Mouse (Mus musculus) gastrocnemius, postnatal 10 days (tissue): ENCODE data around the gene Plcb1. TPM values are rescaled to one million over a fixed set of nuclear protein-coding genes. Genes with fewer than 3 reads are reported as not detected.

ENCODE experiments used
- DNase-seq: peaks from one replicate; pipeline ENCODE4 v3.0.0; 2021; ENCODE audit warnings: mixed read lengths
- long read RNA-seq, 2 experiments: library from polyadenylated mRNA; stranded (forward); transcript quantifications; one replicate each; pipeline ENCODE4 v2.0.0; 2021
- total RNA-seq, 2 experiments: library from RNA; stranded (reverse); gene quantifications; 2 replicates each; pipeline ENCODE4 v1.2.3; 2021

The Plcb1 gene
- 1 to 10 TPM; 3.1 to 5.6 TPM for total RNA-seq
- long read RNA-seq, experiment 1, partial matches to known transcripts, result 3 of 4 reads
- long read RNA-seq, experiment 1, other reads (novel, unspliced or antisense), result 1 of 4 reads
- long read RNA-seq, experiment 2, partial matches to known transcripts, result 0 of 1 reads
- long read RNA-seq, experiment 2, other reads (novel, unspliced or antisense), result 1 of 1 reads

GRCm38 (mm10) chr2:134785970-134786855 is at the start of gene Plcb1:
TSS of gene Plcb1 (plus strand) at chr2:134786067.
- DNase-seq, result peak; percentile 81

DNA sequence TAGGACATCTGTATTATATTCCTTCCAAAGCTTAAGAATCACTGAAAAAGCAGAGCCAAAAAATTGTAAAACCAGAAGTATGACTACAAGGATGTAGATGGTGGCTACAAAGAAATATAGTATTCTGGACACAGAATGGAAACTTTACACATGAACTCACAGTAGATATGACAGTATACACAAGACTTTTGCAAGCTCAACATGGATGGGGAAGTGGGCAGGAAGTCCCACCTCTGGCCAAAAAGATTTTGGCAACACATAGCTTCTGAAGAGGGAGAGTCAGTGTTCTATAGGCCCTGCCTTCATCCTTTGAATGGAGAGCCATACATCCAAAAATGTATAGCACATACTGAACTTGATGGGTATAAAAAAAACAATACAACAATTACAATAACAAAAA is 30.3 kb upstream of the Plcb1 start:
- DNase-seq, result no peak

- no peak for DNase-seq
These were observed 29.8 kb upstream of the Plcb1 start for GRCm38 (mm10) chr2:134756086-134756485.

- no peak for DNase-seq
These were observed 24.8 kb upstream of the Plcb1 start for GRCm38 (mm10) chr2:134761029-134761428.

- no peak for DNase-seq
These were observed 22.4 kb upstream of the Plcb1 start for GRCm38 (mm10) chr2:134763406-134763990.

DNA sequence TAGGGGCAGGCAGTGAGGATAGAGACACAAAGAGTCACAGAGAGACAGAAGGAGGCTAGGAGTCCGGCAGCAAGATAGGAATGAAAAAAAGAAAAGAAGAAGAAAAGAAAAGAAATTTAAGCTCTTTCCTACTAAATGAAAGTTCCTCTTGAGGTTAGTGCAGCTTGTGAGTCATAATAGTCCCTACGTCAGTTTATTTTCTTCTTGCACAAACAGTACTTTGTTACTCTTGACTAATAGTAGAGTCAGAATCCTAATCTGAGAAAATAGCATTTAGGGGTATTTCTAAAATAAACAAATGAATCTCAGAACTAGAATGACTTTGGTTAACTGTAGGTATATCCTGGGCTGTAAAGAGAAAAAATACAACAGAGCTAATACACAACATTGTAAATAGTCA is 21.4 kb upstream of the Plcb1 start:
- DNase-seq, result no peak

GRCm38 (mm10) chr2:134779826-134780225 is 6.0 kb upstream of the Plcb1 start:
- no peak for DNase-seq

GRCm38 (mm10) chr2:134780316-134780715 is 5.6 kb upstream of the Plcb1 start:
- no peak for DNase-seq

DNA sequence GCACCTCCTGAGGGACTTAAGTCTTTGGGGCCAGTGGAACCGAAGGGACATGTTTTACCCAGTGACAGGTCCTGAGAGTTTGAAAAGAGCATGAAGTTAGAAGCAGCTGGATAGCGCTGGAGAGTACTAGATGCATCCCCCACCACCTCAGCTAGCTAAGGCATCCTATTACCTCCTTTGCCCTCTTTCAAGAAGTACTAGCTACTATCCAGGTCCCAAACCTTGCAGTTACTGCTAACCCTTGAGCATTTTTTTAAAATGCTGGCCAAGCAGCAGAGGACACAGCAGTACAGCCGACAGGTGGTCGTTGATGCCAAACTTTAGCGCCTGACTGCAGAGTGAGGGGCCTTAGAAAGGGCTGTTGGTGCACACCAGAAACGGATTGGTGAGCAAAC is 986 bp downstream of the Plcb1 start:
- no peak for DNase-seq

DNA sequence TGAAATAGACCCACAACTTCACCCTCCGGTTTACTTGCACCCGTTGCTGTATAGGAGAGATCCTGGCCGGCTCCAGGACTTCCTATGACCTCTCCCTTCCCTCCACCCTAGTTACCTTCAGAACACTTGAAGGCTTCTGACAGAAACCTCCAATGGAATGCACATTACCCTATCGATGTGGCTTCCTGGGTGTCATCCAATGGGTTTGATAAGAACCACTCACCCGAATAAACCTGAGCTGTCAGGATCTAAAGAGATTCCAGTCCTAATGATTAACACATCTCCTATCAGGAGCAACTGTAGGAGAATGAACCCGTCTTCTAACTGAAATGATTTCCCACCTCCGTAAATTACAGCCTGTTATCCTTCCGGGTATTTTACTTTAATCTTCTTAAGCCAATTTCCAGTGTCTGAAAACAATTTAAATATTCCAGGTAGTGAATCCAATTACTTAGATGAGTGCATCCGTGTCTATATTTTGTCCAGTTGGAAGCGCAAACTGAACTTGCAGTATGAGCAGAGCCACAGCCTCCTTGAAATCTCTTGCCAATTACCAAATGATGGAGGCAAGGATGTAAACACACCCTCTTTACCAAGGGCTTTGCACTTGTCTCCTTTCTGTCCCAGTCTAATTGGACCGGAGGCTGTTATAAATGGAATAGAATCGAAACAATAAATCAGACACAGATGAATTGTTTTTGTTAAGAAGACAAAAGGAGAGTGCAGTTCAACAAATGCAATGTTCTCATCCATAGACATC is 1.6 kb downstream of the Plcb1 start:
- DNase-seq, result no peak

DNA sequence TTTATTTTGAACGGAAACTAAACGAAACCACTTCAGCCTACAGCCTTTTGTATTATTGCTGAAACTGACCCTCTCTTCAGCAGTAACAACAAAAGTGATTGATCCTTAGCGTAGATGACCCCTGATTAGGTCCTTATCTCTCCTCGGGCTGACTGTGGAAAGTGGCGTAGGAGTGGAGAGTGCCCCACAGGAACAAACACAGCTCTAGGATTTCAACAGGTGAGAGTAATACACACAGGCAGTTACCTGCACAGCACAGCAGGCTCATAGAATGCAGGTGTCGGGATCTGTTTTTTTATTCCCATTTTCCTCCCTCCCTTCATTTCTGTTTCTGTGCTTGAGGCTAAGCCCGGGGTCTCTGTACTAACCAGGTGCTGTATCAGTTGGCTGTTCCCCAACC is 7.1 kb downstream of the Plcb1 start:
- no peak for DNase-seq

DNA sequence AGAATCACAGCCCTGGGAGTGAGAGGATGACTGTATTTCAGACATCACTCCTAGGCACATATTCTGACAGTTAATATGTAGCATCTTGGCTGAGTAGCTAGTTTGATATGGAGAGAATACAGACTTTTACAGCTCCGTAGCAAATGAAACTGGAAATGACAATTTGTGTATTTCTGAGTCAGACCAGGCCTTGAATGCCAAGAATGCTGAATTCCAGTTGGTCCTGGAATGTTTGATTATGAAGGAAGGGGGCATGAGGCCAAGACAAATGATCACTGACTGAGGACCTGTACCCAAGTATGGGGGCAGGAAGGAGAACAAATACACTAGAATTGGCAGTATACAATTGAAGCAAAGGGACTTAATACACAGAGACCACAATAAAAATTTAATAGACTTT is 14.4 kb downstream of the Plcb1 start:
- no peak for DNase-seq

- DNase-seq, result peak; percentile 8
These were observed 30.5 kb downstream of the Plcb1 start for GRCm38 (mm10) chr2:134816383-134816782.

DNA sequence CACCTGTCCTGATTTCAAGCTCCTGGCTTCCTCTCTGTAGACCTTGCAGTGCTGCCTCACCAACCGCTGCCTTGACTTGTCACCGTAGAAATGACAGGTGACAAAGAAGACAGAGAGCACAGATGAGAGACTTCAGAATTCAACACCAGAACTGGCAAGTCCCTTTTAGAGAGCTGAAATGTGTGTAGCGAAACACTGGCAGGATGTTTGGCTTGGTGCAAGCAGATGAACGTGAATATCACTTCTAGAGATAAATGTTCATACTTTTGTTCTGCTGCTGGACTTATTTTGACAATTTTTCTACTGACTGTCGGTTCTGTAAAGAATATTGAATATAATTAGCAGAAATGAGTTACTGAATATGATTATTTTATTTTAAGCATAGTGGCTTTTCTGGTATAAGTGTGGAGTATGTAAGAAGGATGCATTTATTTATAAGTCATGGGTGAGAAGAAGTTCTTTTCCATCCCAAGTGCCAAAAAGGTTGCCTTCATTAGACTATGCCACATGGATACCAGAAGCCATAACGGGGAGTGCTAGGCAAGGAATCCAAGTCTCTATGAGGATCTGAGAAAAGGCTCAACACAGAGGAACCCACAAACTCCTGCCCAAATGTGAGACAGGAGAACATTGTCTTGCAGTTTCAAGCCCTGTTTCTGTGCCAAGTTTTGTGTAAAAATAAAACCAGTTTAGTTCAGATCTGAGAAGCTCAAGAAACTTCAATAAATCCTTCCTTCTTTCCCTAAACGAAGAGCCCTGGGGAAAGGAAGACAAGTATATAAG is 31.4 kb downstream of the Plcb1 start:
- DNase-seq, result no peak

- no peak for DNase-seq
These were observed 35.3 kb downstream of the Plcb1 start for GRCm38 (mm10) chr2:134821176-134821575.

DNA sequence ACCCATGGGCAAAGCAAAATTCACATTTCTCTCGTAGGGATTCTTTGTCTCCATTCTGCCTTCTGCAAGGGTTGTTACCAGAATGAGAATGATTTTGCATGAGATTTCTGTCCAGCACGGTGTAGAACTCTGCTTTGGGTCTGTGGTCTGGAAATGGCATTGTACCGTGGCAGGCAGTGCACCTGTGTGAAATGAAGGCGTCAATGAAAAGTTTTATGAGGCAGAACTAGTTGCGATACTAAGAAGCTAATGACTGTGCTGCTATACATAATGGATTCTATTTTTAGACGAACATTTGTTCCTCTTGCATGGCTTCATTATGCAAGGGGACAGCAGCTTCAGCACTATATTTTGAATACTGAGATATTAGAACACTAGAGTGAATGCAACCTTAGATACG is 39.8 kb downstream of the Plcb1 start:
- no peak for DNase-seq

DNA sequence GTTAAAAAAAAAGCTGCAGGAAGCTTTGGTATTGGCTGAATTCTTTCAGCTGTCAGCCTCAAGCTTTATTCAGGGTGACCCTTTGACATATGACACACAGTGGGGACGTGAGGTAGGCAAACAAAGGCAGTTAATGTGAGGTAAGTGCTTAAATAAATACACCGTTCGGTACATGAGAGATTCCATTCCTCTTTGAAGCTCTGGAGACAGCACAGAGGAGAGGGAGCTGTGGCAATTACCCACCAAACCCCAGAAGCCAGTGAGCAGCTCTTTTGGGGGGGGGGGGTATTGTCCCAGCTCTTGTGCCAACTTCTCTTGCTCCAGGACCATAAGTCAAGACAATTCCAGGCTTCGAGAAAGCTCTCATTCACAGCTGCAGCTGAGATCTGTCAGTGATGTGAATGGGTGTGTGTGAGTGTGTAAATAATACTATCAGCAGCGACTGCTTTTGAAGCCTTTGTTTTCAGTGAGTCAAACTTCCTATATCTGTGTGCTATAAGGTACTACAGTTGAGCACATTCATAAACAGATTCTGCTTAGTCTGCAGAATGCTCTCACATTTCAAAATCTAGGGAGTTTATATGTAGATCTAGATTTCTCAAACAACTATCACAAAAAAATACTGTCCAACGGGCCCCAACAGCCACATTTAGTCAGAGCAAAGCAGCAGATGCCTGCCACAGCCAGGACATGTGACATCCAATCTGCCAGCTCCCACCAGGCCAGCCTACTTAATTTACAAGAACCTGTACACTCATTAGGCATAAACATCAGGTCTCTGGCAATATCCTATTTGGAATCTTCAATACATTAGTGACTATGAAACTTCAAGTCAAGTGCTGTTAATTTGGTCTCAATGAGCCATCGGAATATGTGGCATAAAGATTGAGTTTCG is 40.5 kb downstream of the Plcb1 start:
- DNase-seq, result no peak

DNA sequence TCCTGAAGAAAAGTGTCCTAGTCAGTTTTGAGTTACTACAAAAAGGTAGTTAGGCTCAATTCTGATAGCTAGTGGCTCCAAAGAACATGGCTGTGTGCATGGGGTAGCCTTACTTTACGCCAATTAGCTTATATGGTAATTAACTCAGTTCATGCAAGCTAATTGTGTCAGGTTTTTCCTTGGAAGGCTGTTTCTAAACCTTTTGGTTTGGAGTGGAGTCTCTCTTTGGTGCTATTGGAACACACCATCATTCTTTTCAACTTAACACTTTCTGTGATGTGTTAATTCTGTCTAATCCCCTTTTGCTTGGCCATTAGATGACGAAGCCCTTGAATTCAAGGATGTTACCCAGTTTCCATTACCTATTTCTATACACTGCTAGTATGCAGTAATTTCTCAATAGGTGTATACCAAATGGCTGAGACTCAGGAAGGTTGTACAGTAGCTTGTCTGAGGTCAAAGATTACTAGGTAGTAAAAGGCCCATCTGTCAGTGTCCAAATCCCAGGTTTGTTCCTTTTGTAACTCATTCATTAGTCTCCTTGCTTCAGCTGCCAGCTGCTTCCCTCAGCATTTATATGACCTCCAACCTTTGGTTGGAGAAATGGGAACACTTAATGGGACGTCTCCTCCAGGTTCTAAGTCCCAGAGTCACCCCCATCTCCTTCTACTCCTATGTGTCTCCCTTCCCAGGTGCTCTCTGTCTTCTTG is 42.1 kb downstream of the Plcb1 start:
- no peak for DNase-seq

DNA sequence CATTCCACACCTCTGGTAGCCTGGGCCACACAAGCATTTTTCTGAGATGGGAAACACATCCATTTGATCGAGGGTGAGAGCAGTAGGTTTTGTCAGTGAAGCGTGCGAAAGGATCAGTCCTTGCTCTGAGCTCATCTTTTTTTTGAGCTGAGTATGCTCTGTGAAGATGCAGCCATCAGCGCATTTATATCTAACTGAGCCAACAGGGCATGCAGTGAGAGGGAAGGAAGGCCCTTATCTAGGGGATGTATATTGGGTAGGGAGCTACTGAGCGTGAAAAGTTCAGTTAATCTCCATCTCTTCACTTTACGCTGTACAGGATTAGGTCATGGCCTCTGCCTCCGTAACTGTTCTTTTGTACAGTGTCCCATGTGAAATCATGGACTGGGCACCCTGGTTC is 46.0 kb downstream of the Plcb1 start:
- DNase-seq, result no peak

DNA sequence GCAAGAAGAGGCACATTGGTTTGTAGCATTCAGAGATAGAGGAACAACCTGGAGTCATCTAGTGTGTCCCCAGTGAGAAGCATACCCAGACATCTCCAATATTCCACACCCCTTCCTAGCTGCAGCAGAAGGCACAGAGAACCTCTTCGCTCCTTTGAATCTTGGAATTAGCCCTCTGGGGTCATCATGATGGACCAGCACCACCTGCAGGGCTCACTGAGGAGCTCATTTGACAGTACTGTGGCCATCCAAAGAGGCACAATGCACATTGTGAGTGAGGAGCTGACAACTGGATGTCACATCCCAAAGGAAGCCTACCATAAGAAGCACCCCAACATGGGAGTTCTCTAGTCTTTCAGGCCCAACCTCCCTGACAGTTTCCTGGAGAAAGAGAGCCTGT is 50.2 kb downstream of the Plcb1 start:
- no peak for DNase-seq
